Mouse (Mus musculus): ENCODE data around the gene Hcls1. TPM values are rescaled to one million over a fixed set of nuclear protein-coding genes. Genes with fewer than 3 reads are reported as not detected.

Hcls1 gene
- polyA plus RNA-seq, 1 experiment, result 3.3 TPM

GRCm38 (mm10) chr16:36944895-36945424 is 10.2 kb downstream of the Hcls1 start:
- no peaks in the 10 kb centered on the region for H3K27me3 ChIP-seq (ENCODE audit: control insufficient read depth, insufficient read depth, low read length)
- 30% methylated on average over 12 of the region's 12 CpGs for WGBS
- peaks cover 3% of the 10 kb centered on the region for H3K4me1 ChIP-seq (ENCODE audit: control insufficient read depth, insufficient read depth, low read length)
- no peak overlapping the region for H3K4me3 ChIP-seq (replicated peaks; ENCODE audit: insufficient read depth, low read depth, low read length)
- no peak overlapping the region for H3K27ac ChIP-seq (ENCODE audit: insufficient read depth, low read length)
- DNase-seq, result peak; percentile 35 to 60
- TF ChIP-seq POLR2A (IDR thresholded peaks at IDR 0.05; ENCODE audit: borderline replicate concordance, insufficient read depth, low read length), result no peak
- no peak for TF ChIP-seq CTCF (IDR thresholded peaks at IDR 0.05; ENCODE audit: borderline replicate concordance, insufficient read depth, low read depth, low read length)

- Histone ChIP-seq H3K4me3 (replicated peaks; ENCODE audit: insufficient read depth, low read depth, low read length) (no peak overlapping the region), H3K4me1 (ENCODE audit: control insufficient read depth, insufficient read depth, low read length) (peaks cover 7% of the 10 kb centered on the region), H3K27ac (ENCODE audit: insufficient read depth, low read length) (no peak overlapping the region), H3K27me3 (ENCODE audit: control insufficient read depth, insufficient read depth, low read length) (no peaks in the 10 kb centered on the region)
- no peak for DNase-seq
- TF ChIP-seq CTCF (IDR thresholded peaks at IDR 0.05; ENCODE audit: borderline replicate concordance, insufficient read depth, low read depth, low read length) (no peak), POLR2A (IDR thresholded peaks at IDR 0.05; ENCODE audit: borderline replicate concordance, insufficient read depth, low read length) (no peak)
- 93% methylated on average over 8 of the region's 8 CpGs for WGBS
Observed at GRCm38 (mm10) chr16:36946459-36947159, 11.8 kb downstream of the Hcls1 start.

- TF ChIP-seq CTCF (IDR thresholded peaks at IDR 0.05; ENCODE audit: borderline replicate concordance, insufficient read depth, low read depth, low read length) (no peak), POLR2A (IDR thresholded peaks at IDR 0.05; ENCODE audit: borderline replicate concordance, insufficient read depth, low read length) (no peak)
- H3K4me1 ChIP-seq (ENCODE audit: control insufficient read depth, insufficient read depth, low read length), result peaks cover 7% of the 10 kb centered on the region
- H3K27me3 ChIP-seq (ENCODE audit: control insufficient read depth, insufficient read depth, low read length), result no peaks in the 10 kb centered on the region
- H3K4me3 ChIP-seq (replicated peaks; ENCODE audit: insufficient read depth, low read depth, low read length), result no peak overlapping the region
- 76% methylated on average over 4 of the region's 4 CpGs for WGBS
- DNase-seq, result no peak
- no peak overlapping the region for H3K27ac ChIP-seq (ENCODE audit: insufficient read depth, low read length)
Observed at GRCm38 (mm10) chr16:36947646-36948197, 12.9 kb downstream of the Hcls1 start.

- no peaks in the 10 kb centered on the region for H3K27me3 ChIP-seq (ENCODE audit: control insufficient read depth, insufficient read depth, low read length)
- no peak for DNase-seq
- WGBS, result 56% methylated on average over 8 of the region's 8 CpGs
Observed at GRCm38 (mm10) chr16:36949614-36950336, 15.0 kb downstream of the Hcls1 start.

GRCm38 (mm10) chr16:36951029-36951428 is 16.2 kb downstream of the Hcls1 start:
- Histone ChIP-seq H3K4me1 (ENCODE audit: control insufficient read depth, insufficient read depth, low read length) (peaks cover 7% of the 10 kb centered on the region), H3K27ac (ENCODE audit: insufficient read depth, low read length) (no peak overlapping the region), H3K4me3 (replicated peaks; ENCODE audit: insufficient read depth, low read depth, low read length) (no peak overlapping the region), H3K27me3 (ENCODE audit: control insufficient read depth, insufficient read depth, low read length) (no peaks in the 10 kb centered on the region)
- WGBS, result 7% methylated on average over 4 of the region's 4 CpGs
- peak; percentile 47 to 56 for DNase-seq
- TF ChIP-seq POLR2A (IDR thresholded peaks at IDR 0.05; ENCODE audit: borderline replicate concordance, insufficient read depth, low read length), result no peak
- TF ChIP-seq CTCF (IDR thresholded peaks at IDR 0.05; ENCODE audit: borderline replicate concordance, insufficient read depth, low read depth, low read length), result no peak

More at GRCm38 (mm10) chr16:36949614-36950336, 15.0 kb downstream of the Hcls1 start:
- no peak overlapping the region for H3K27ac ChIP-seq (ENCODE audit: insufficient read depth, low read length)
- peaks cover 7% of the 10 kb centered on the region for H3K4me1 ChIP-seq (ENCODE audit: control insufficient read depth, insufficient read depth, low read length)
- TF ChIP-seq CTCF (IDR thresholded peaks at IDR 0.05; ENCODE audit: borderline replicate concordance, insufficient read depth, low read depth, low read length) (no peak), POLR2A (IDR thresholded peaks at IDR 0.05; ENCODE audit: borderline replicate concordance, insufficient read depth, low read length) (no peak)
- H3K4me3 ChIP-seq (replicated peaks; ENCODE audit: insufficient read depth, low read depth, low read length), result no peak overlapping the region

- Histone ChIP-seq H3K4me1 (ENCODE audit: control insufficient read depth, insufficient read depth, low read length) (peaks cover 3% of the 10 kb centered on the region; the same call in 1 of the 2 replicates), H3K27me3 (ENCODE audit: control insufficient read depth, insufficient read depth, low read length) (no peaks in the 10 kb centered on the region), H3K27ac (ENCODE audit: insufficient read depth, low read length) (no peak overlapping the region), H3K4me3 (replicated peaks; ENCODE audit: insufficient read depth, low read depth, low read length) (no peak overlapping the region)
- no peak for TF ChIP-seq CTCF (IDR thresholded peaks at IDR 0.05; ENCODE audit: borderline replicate concordance, insufficient read depth, low read depth, low read length)
- TF ChIP-seq POLR2A (IDR thresholded peaks at IDR 0.05; ENCODE audit: borderline replicate concordance, insufficient read depth, low read length), result no peak
- WGBS, result 54% methylated on average over 11 of the region's 11 CpGs
- no peak for DNase-seq
Observed at GRCm38 (mm10) chr16:36955106-36955505, 20.3 kb downstream of the Hcls1 start.

- Histone ChIP-seq H3K4me3 (replicated peaks; ENCODE audit: insufficient read depth, low read depth, low read length) (no peak overlapping the region), H3K27me3 (ENCODE audit: control insufficient read depth, insufficient read depth, low read length) (no peaks in the 10 kb centered on the region), H3K27ac (ENCODE audit: insufficient read depth, low read length) (no peak overlapping the region), H3K4me1 (ENCODE audit: control insufficient read depth, insufficient read depth, low read length) (no peaks in the 10 kb centered on the region)
- 88% methylated on average over 4 of the region's 4 CpGs for WGBS
- no peak for DNase-seq
- no peak for TF ChIP-seq CTCF (IDR thresholded peaks at IDR 0.05; ENCODE audit: borderline replicate concordance, insufficient read depth, low read depth, low read length)
- TF ChIP-seq POLR2A (IDR thresholded peaks at IDR 0.05; ENCODE audit: borderline replicate concordance, insufficient read depth, low read length), result no peak
Observed at GRCm38 (mm10) chr16:36963415-36963814, 28.6 kb downstream of the Hcls1 start.
